Mouse (Mus musculus): ENCODE data around the gene Nprl2.

DNA sequence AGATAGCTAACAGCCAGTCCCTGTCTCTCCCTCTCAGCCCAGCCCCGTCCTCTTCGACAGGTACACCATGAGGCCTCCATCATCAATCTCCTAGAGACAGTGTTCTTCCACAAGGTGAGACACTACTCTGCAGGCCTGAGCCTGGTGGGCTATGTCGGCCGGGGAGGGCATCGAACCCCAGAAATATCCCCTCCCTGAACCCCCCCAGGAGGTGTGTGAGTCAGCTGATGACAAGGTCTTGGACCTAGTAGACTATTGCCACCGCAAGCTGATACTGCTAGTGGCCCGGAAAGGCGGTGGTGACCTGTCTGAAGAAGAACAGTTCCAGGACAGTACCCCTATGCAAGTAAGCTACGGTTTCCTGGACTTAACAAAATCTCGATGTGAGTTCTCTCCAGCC lies 6.8 kb downstream of the Nprl2 start:
- TF ChIP-seq CTCF (IDR thresholded peaks at IDR 0.05; ENCODE audit: borderline replicate concordance, control insufficient read depth, extremely low read depth, insufficient read depth, low read length, poor library complexity): no peak
- TF ChIP-seq POLR2A (IDR thresholded peaks at IDR 0.05; ENCODE audit: control insufficient read depth, extremely low read depth, insufficient read depth, low read length, poor library complexity): no peak
